Mouse (Mus musculus) right cerebral cortex, postnatal 25 days (tissue): ENCODE measurements at regions not wholly inside any gene's neighbourhood (a gene's known extent, or its start where the extent isn't known, plus 50 kb on each side); places are given as distances from the start of the nearest gene placed in this dataset.

Source experiments
- DNase-seq: peaks from one replicate; pipeline ENCODE4 v3.0.0; 2022

DNA sequence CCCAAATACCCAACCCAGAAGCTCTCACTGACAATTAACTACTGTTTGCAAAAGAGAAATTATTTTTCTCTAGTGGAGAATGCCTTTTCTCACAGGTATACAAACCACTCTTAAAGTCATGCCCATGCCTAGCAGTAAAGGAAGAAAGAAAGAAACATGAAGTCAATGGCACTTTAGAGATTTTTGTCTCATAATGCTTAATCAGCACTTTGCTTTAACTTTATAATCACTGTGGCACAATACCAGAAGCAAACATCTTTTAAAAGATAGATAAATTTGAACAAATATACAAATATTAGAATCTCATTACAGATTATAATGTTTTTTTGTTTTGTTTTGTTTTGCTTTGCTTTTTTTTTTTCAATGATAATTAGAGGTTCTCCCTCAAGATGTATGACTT, 270.6 kb upstream of the 1700009N14Rik start:
- no peak for DNase-seq

GRCm38 (mm10) chr4:39185680-39186079, 264.4 kb upstream of the 1700009N14Rik start:
- no peak for DNase-seq

DNA sequence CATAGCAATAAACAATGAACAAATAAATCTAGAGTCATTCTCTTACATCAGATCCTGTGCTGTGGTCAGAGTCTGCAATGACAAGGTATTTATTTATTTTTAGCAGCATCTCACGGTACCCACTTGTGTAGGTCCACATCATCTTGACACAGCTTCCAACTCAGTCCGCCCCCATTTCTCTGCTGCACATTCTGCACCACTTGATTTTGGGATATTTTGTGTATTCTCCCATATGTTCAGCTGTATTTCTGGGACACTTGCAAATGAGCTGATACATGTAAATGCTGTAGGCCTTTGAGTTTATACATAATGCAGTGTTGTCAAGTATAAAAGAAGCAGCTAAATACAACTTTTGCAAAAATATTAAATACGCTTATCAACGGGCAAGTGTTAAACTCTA, 250.9 kb upstream of the 1700009N14Rik start:
- DNase-seq = peak; percentile 49

DNA sequence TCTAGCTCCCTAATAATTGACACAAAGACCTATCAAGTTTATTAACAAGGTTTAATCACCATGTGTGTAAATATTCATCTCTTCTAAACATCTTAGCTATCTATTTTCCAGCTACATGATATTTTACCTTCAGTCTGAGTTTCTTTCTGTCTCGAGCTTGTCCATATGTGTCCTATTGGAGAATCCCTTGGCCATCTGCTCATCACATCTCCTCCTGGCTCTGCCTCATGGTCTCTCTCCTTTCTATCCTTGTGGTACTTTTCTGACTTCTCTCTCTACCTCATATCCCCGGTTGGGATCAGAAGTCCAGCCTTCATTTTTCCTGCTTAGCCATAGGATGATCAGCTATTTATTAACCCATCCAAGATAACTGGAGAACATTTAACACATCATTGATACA, 239.5 kb upstream of the 1700009N14Rik start:
- no peak for DNase-seq
